Mouse (Mus musculus): ENCODE measurements at regions not wholly inside any gene's neighbourhood (a gene's known extent, or its start where the extent isn't known, plus 50 kb on each side); places are given as distances from the start of the nearest gene placed in this dataset.
"Not testable (repeated sequence)": the region's sequence is repeated elsewhere in the genome, so short reads cannot be mapped to it uniquely, and the experiment has no call there.

GRCm38 (mm10) chr4:23567827-23568226, 928.4 kb upstream of the Mms22l start:
- no peak for DNase-seq

DNA sequence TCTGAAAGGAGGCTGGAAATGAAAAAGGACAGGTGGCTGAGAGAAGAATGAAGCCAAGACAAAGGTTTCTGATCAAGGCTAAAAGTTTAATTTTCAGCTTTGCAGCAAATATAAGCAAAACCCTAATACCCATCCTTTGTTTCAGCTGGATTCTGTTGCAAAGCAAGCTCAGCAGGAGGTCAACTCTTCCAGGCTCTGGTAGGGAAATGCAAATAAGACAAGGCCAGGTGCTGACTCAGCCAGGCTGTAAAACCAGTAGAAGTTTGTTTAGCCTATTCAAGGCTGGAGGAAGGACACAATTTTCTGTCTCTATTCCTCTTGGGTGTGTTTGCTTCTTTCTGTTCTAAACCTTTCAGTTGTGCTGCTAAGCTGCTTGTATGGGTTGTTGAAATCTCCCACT, 923.2 kb upstream of the Mms22l start:
- DNase-seq: no peak

DNA sequence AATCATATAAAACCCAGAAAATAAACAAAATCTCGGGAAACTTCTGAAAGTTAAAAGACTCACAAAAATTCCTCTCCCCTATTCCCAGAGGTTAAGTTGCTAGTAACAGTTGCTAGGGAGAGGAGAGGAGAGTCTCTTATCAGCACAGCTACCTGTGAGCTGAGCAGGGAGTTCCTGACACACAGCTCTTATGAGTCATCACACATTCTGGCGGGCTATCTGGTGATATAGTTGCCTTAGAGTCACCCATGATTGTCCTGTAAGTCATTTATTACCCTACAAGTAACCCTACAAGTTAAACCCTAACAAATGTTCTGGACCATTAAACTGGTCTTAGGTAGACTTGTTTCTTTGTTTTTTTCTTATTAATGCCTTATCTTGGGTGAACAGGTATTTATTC, 908.8 kb upstream of the Mms22l start:
- DNase-seq: no peak

DNA sequence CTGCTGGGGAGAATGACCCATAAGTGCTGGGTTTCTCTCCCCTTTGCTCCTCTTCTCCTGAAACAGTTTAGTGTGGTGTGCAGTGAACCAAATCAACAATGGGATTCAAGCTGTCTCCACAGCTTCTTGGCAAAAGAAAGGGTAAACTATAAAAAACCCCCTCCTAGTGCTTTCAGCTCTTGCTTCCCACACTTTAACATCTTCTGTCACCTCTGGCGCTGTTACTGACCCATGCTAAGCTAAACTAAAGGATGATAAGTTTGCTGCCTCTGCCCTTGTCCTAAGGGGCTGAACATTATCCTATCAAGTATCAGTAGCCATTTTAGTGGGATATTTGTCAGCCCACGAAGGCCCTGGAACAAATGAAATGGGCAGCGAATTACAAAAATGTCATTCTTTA, 905.4 kb upstream of the Mms22l start:
- DNase-seq: no peak

GRCm38 (mm10) chr4:23591593-23591992, 904.7 kb upstream of the Mms22l start:
- no peak for DNase-seq

- no peak for DNase-seq
Measured at GRCm38 (mm10) chr4:23600070-23600469, 896.2 kb upstream of the Mms22l start.

DNA sequence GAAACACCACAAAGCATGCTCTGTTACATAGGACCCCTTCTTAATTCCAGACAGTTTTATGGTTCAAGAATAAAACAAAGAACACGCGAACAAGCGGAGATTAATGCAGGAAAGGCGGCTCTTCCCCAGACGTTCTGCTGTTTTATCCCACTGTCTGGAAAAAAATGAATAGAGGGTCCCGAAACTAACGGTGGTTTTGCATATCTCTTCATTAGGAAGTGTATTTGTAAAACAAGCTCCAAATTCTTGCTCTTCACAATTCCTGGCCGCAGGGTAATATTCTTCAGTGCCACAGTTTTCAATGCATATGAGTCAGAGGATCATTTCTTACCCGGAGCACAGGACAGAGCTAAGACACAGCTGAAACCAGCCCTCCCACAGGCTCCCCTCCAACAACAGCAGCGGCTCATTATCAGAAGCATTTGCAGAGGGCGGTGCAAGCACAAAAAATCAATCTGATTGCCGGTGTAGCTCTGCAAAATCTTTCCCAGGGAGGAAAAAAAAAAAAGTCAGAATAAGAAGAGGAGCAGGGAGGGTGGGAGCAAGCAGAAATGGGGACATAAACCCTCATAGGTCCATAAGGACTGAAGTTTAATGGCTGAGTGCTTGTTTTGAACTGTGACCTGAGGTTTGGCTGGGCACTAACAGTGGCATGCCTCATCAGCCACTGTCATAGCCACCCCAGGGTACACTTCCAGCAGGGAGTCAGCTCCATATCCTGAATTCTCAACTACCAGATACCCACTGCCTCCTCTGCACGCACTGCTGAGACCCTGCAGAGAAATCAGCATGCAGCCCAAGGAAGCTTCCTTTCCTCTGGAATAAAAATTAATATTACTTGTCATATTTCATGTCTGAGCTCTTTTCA, 894.6 kb upstream of the Mms22l start:
- DNase-seq: no peak

GRCm38 (mm10) chr4:23602294-23602932, 893.8 kb upstream of the Mms22l start:
- DNase-seq: no peak

DNA sequence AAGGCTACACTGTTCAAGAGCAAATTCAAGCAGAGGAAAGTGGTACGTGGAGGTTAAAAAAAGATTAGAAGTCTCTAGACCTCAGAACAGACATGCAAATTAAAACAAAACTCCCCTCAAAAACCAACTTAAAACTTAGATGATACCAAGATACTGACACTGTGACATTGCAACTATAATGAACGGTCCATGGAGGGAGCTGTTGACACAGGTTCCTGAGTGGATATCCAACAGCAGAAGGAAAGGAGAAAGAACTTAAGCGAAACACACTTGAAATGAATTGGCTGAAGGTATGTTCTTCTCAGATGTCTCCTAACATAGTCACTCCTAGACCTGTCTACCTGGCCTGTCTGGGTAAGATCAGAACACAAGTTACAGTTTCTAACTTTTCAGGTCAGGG, 888.9 kb upstream of the Mms22l start:
- no peak for DNase-seq

DNA sequence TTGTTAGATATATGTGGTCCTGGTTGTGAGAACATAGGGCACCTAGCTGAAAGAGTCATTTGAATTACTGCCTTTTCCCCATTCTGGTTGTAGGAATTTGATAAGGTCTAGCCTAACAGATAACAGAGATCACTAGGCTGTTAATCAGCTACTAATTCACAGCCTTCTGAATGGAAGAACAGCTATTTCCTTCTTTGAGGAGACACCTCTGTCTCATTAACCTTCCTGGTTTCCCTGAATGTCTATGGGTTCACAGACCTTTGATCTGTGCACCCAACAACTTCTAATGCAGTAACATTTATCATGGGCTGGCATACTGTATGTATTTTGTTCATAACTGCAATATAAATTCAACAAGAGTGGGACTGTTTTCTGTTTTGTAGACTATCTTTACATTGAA, 875.0 kb upstream of the Mms22l start:
- no peak for DNase-seq

DNA sequence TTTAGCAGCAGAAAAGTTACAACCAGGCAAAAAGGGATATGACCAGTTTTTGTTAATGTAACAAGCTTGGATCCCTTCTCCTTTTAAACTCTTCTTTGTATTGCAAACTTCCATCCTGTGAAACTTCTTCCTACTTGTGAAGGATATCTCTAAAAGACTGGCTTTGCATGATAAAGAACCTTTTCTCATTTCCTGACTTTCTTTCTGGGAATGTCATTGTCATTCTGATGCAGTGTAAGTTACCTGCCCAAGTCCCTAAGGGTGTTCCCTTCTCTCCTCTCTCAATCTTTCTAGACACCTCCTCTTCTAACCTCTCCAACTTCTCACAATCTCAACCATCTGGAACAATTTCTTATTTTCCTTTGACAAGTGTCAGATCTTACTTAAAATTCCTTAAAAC, 874.0 kb upstream of the Mms22l start:
- no peak for DNase-seq

- no peak for DNase-seq
Measured at GRCm38 (mm10) chr4:23636231-23636928, 859.9 kb upstream of the Mms22l start.

- no peak for DNase-seq
Measured at GRCm38 (mm10) chr4:23636929-23637235, 859.4 kb upstream of the Mms22l start.

DNA sequence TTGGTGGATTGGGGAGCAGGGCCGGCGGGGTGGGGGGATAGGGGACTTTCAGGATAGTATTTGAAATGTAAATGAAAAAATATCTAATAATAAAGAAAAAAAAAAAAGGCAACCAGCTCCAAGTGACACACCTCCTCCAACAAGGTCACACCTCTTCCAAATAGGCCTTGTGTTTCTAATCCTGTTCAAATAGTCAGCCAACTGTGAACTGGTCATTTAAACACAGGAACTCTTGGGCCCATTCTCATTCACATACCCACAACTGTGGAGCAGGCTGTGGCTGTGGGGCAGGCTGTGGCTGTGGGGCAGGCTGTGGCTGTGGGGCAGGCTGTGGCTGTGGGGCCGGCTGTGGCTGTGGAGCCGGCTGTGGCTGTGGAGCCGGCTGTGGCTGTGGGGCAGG, 839.6 kb upstream of the Mms22l start:
- not testable (repeated sequence) for DNase-seq

DNA sequence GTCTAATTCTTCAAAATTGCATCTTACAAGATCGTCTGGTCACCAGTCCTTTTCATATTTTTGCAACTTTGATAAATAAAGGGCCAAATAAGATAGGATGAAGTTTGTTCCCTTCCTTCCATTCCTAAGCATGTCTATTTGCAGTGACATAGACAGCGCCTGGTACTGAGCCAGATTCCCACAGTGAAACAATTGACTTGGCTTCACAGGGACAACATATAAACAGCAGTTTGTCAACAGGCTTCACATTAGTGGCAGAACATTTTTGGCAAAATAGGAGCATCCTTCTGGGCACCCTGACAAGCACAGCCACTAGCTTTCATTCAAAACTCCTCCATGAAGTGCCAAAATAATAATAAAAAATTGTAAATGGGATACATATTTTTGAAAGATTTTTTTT, 827.4 kb upstream of the Mms22l start:
- no peak for DNase-seq

DNA sequence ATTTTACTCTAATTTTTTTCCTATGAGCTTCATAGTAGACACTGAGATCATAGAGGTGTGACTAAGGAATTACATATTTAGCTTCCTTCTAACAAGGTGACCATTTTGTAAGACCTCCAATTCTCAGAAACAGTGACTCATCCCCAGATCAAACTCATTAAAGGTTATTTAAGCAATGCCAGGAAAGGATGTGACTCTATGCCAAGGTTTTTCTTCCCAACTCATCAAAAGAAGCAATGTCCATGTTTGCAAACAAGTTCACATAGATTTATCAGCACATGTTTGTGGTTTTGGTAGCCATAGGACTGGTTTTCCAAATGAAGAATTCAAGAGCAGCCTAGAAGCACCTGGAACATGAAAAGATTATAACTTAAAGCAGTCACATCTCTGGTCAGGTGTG, 792.6 kb upstream of the Mms22l start:
- DNase-seq: no peak

DNA sequence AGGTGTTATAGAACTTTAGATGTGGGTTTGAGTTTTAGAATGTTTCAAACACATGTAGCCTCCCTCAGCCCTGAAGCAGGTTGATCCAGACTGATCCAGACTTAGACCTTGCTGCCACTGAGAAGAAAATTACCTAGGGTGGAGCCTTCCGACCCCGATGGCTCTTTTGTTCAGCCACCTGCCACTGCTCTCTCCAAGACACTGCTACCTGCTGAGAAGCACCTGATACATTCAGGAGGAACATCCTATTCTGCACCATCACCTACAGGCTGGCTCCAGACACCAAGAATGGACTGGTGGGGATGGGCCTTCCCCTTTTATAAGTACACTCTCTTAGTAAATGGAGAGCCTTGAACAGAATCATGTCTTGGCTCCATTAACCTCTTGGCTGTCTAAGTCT, 785.5 kb upstream of the Mms22l start:
- DNase-seq: no peak

GRCm38 (mm10) chr4:23713781-23714415, 782.4 kb upstream of the Mms22l start:
- DNase-seq: no peak

DNA sequence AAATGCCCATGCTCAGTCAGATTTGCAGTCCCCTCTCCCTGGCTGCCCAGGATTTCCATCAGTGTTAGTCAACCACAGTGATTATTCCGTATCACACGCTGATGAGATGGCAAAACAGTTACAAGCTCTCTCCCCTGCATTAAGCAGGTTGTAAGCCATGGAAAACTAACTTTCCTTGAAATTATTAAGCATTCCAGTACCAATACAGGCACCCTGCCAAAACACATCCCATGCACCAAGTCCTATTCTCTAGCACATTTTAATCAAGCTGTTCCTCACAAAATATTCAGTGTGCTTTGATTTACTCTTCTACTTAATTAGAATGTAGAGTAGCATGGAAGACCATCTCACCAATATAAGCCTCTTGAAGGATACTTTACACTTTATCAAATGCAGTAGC, 768.4 kb upstream of the Mms22l start:
- DNase-seq: no peak

DNA sequence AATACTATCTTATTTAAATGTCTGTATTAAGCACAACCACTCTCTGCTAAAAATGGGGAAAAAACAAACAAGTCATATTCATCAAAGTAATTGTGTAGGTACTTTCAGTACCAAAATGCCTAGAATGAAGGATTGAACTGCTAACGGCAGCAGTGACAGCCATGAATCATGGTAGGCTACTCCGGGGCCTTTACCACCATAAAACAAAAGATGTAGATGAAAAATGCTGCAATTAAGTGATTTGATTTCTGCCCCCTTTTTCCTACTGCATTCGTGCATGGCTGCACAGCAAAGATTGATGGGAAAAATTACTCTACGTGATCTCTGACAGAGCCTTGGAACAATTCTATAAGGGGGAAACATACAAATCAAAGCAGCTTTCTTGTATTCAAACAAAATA, 763.8 kb upstream of the Mms22l start:
- DNase-seq: no peak

DNA sequence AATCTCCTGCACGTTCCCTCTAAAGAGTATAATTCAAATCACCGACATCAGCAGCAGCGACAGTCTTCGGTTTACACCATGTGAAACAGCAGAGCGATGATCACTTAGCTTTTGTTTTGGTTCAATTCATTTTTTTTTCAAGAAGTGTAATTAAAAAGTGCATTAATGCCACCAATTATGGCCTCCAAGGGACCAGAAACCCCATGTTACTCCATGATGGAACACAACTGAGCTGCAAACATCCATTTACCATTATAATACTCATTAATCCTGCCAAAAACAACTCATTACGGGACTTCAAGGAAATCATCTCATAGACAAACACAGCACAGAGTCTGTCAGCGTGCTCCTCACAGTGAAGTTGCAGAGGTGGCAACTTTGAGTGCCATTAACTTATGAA, 752.2 kb upstream of the Mms22l start:
- no peak for DNase-seq

- DNase-seq: no peak
Measured at GRCm38 (mm10) chr4:23758005-23758404, 738.2 kb upstream of the Mms22l start.

DNA sequence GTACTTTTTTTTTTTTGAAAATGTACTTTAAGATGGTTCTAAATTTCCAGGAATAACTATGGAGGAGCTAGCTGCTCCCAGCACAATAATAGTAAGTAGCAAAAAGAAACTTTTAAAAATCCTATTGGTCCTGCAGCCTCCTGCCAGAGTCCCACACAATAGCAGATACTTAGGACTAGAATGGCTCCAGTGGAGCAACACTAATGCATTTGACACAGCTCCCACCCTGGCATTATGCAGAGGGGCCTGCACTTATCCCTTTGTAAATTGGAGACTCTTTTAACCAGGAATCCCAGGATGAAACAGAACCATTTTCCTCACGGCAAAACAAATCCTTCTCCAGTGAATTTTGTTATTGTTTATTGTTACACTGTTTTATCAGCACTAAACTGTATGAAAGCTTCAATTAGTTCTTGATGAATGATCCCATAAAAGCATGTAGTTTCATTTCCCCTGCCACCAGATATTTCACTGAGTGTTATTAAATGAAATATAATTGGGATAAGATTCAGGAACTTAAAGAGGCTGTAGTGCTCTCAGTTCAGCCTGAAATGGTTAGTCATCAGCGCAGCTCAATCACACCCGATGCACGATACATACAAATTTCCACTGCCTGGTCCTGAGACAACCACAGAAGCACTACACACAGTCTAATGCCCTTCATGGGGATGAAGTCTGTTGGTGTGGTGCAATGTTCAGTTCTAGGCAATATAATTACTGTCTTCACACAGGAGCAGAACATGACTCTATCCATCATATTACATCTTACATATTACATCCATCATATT, 708.6 kb upstream of the Mms22l start:
- no peak for DNase-seq
